Mouse (Mus musculus) 416B (cell line): ENCODE results near the gene Aox3.
A peak's percentile ranks its signal among the peaks of the same experiment; 100 is the strongest.

Source experiments
- DNase-seq: peaks from one replicate; pipeline ENCODE4 v3.0.0; 2011; ENCODE audit warnings: low read depth

Aox3 gene

DNA sequence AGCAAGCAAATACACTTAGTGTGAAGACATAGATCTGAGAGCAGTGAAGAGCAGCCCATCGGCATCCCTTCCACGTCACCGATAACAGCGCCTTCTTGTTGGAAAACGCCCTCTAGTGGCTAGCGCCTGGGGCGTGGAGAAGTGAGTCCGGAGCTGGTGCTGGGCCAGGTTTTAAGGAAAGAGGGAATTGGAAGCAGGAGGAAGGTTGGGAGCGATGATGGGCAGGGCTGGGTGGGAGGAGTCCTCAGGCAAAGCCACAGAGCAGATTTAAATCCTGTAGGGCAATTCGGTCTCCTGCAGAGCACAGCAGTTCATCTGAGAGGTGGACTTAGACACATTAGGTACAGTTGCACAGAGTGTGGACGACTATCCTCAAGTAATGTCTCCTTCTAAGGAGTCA, at the start of gene Aox3:
Gene Aox3, plus strand, starts transcription at position 251 of the 400 bp plus-strand sequence.
- peak; percentile 52 for DNase-seq

- no peak for DNase-seq
Observed at GRCm38 (mm10) chr1:58065151-58065550, 47.8 kb upstream of the Aox3 start.

GRCm38 (mm10) chr1:58065606-58066005, 47.3 kb upstream of the Aox3 start:
- DNase-seq: no peak

DNA sequence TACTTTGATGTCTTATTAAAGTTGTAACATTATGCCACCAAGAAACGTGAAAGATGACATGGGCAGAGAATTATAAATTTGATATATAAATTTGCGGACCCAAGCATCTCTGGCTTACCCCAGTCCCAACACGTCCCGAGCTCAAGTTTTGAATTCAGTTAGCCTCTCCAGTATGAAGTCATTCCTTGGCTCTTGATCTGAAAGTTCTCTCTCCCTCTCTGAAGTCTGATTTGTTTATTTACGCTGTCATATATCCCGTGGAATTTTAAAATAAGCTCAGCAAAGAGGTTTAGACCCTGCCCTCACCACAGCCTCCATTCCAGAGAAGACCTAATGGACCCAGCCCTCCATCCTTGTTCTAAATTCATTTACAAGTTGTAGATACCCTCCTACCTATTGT, 43.7 kb upstream of the Aox3 start:
- no peak for DNase-seq

- DNase-seq: no peak
Observed at GRCm38 (mm10) chr1:58070091-58070490, 42.8 kb upstream of the Aox3 start.

GRCm38 (mm10) chr1:58071006-58071405, 41.9 kb upstream of the Aox3 start:
- no peak for DNase-seq

- DNase-seq: no peak
Observed at GRCm38 (mm10) chr1:58071509-58071908, 41.4 kb upstream of the Aox3 start.

DNA sequence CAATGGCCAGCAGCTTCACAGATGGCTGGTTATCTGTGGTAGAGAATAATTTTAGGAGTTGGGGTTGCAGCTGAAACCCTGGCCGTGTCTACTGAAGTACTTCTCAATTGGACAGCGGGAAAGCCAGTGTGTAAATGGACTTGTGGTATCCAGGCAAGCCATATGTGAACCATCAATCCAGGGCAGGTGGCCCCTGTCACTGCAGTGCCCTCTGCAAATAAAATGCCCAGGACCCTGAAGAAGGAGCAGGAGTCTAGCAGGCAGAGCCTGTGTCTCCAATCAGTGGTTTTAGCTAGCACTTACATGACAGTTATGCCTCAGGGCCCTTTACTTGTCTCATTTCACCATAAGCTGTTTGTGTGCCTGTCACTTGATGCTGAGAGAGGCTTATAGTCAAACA, 40.5 kb upstream of the Aox3 start:
- no peak for DNase-seq

GRCm38 (mm10) chr1:58072991-58073730, 39.8 kb upstream of the Aox3 start:
- no peak for DNase-seq

DNA sequence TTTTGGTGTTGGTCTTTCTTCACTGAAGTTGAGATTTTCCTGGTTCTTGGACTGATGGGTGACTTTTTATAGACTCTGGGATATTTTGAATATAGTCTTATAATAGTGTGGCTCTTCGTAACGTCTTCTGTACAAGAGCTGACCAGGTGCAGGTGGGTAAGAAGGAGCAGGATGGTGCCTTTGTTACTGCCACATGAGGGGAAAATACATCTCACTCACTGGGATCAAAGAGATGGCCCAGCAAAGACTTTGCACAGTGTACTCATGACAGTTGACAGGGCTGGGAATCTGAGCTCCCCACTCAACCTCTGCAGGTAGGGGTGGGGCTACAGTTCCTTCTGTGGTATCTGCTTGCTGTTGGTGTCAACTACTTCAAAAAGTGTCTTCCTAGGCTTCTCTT, 38.7 kb upstream of the Aox3 start:
- DNase-seq: no peak

DNA sequence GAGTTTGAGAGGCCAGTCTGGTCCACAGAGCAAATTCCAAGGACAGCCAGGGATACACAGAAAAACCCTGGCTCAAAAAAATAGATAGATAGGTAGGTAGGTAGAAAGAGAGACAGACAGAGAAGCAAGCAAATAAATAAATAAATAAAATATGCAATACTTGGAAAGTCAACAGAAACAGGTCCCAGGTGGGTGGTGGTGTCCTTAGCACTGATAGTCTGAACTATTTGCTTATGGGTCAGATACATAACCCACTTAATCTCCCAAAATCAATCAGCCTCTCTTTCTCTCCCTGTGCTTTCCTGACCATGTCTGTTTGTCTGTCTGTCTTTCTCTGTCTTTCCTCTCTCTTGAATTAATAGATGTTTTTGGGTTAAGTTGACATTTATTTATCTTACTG, 35.0 kb upstream of the Aox3 start:
- DNase-seq: no peak

DNA sequence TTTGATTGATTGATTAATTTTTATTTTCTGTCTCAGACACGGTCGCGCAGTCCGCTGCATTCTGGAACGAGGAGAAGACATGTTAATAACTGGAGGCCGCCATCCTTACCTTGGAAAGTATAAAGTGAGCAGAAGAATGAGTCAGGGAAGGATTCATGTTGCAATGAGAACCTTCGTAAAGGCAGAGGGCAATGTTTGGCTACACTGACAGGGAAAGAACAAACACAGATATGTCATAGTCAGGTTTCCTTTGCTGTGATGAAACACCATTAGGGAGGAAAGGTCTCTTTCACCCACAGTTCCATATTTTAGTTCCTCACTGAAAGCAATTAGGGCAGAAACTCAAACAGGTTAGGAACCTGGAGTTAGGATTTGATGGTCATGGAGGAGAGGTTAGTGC, 34.5 kb upstream of the Aox3 start:
- peak; percentile 11 for DNase-seq

DNA sequence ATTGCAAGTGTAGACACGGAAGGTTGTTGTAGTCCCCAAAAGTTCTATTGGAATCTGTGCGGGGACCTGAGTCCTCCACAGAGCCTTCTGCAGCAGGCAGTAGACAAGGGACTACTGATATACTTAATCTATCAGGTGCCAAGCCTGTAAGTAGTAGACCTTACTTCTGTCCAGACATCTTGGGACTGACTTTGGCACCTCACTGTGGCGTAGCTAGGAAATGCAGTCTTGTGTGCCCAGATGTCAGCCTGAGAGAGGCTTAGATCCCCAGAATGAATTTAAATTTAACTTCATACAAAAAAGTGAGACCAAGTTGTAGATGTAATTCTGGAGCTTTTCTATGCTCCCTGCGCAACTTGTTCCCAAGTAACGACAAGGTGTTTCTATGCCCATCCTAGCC, 33.2 kb upstream of the Aox3 start:
- DNase-seq: peak; percentile 33

DNA sequence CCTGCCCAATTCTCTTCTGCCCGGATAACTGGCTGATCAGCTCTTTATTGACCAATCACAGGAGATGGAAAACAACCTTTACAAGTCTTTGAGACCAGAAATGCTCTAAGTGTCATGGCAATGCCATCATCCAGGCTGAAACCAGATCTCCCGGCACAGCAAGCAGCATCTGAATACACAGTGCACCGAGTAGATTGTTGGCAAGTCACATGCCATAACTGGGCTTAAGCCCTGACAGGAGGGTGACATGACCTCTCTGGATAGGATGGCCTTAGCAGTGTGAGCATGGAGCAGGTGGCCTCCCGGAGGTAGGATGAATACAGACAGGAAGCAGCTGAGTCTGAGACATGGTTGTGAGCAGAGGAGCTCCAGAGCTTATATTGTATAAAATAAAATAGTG, 32.5 kb upstream of the Aox3 start:
- DNase-seq: no peak

DNA sequence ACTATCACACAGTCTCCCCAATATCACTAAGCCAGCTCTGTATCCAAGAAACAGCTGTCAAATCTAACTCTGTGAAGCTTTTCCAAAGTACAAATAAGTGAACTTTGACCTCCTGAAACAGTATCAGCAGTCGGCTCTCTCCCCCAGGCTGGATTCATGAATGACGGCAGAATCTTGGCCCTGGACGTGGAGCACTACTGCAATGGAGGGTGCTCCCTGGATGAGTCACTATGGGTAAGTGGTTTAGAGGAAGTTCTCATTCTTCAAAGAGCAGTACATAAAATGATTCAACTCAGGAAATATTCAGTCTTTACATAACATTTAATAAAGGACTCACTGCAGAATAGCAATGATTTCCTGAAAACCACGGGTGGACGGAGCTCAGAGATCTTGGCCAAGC, 31.6 kb upstream of the Aox3 start:
- peak; percentile 20 for DNase-seq

- no peak for DNase-seq
Observed at GRCm38 (mm10) chr1:58089316-58089715, 23.6 kb upstream of the Aox3 start.

DNA sequence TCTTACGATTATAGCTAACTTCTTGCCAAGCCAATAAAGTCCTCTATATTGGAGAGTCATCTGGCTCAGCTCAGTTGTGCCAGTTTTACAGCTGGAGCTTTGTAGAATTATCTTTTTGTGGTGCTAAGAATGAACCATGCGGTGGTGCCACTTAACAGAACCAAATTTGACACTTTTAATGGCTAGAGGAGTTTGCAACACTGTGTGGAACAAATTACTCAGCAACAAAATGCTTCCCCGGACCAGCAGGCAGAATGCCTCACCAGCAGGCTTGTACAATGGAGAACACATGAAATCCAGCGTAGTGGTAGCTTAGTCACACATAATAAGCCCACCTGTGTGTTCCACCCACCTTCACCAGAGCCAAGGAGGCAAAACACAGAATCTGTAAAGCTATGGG, 22.7 kb upstream of the Aox3 start:
- DNase-seq: no peak

- DNase-seq: no peak
Observed at GRCm38 (mm10) chr1:58091213-58091612, 21.7 kb upstream of the Aox3 start.

GRCm38 (mm10) chr1:58091992-58092560, 20.9 kb upstream of the Aox3 start:
- DNase-seq: no peak

GRCm38 (mm10) chr1:58097338-58097737, 15.6 kb upstream of the Aox3 start:
- DNase-seq: no peak

DNA sequence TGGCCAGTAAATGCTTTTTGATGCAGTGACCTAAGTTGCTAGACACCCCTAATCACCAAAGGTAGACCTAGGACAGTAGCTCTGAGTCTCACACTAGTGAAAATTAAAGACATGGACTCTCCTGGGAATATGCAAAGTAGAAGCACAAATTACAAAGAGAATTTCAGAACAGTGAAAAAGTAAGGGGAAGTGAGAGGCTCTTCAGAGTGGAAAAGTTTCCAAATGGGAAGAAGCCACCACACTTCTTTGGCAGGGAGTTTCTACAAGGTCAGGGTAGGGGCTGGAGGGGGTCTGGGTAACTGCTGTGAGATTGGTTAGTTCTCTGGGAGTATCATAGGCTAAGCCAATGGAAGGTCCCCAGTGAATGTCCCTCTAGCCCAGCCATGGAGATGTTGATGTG, 13.8 kb upstream of the Aox3 start:
- no peak for DNase-seq

DNA sequence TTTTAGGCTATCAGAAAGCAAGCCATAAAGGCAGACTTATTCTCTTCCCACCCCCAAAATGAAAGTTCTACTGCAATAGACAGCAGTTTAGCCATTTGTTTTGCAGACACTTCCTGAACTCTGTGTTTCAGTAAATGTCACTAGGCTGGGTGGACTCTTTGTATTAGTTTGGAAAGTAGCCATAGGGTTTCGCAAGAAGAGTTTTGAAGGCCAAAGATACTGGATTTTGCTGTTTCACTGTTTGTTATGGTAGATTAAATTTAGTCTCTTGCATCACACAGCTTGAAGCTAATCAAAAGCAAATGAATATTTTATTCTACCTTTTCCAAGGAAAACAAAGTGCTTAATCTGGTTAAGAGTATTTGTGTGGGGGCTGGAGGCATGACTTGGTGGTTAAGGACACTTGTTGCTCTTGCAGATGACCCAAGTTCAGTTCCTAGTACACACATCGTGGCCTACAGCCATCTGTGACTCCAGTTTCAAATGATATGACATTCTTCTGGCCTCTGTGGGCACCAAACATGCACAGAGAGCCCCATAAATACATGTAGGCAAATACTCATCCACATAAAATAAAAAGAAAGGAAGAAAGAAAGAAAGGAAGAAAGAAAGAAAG, 11.3 kb upstream of the Aox3 start:
- DNase-seq: peak; percentile 86

DNA sequence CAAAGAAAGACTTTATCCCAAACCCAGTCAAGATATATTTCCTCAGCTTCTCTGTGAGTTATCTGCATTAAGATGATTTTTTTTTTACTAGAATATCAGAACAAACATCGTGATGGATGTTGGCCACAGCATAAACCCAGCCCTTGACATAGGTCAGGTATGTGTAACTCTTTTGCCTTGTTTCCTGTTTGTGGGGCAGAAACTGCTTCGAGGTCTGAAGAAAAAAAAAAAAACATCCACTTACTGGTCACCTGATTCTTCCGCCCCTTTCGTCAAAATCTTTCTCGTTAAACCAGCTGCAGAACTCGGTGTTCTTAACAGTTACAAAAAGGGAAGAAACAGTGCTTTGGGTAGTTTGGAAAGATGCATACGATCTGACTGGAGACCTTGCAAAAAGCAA, 10.4 kb upstream of the Aox3 start:
- peak; percentile 24 for DNase-seq

DNA sequence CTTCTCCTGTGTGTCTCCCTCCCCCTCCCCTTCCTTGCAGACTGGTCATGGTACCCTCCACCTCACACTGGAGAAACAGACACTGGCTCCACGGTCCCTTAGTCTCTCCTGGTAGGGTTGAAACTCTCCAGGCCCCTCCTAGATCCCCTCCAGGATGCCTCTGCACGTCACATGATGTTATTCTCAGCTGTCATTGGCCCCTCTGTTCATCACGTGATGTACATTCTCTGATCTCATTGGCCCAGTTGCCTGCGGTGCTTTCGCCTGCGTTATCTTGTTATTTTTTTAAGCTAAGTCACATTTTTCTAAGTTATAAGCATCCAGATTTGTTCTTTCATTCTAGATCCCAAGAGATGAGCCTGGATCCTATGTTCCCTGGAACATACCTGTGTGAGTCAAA, 7.2 kb upstream of the Aox3 start:
- no peak for DNase-seq
